Mouse (Mus musculus) B cell, adult 2 months (primary cell): ENCODE results near the gene Ddx54.

Experiments
- DNase-seq, 2 experiments: peaks; one replicate each; pipeline ENCODE4 v3.0.0; 2022

Gene Ddx54

DNA sequence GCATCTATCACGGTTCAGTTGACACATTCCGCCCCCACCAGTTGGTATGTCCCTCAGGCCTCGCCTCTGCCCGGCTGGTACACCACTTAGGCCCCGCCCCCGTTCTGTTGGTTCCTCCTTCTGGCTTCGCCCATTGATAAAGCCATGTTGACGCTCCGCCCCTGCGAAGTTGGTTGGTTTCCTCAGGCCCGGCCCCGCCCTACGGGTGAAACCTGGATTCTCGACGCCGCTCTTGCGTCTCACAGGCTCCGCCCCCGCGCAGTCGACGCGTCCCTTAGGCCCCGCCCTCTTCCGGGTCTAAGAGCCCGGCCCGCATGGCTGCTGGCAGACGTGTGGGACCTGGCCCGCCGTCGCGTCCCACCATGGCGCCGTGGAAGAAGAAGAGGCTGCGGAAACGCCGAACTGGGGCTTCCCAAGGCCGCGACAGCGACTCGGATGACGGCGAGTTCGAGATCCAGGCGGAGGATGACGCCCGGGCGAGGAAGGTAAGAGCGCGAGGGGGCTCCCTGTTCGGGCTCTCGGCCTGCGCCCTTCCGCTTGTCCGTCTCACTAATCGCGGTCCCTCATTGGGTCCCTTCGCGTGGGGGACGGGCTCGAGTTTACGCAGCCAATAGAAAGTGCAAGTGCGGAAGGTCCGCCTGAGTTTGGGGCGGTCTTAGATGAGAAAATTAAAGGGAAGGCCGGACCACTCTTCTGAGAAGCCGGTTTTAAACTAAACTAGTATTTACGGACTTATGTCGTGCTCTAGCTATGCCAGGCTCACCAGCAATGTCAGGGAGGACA is 474 bp downstream of the Ddx54 start:
- DNase-seq = peak; percentile 100

DNA sequence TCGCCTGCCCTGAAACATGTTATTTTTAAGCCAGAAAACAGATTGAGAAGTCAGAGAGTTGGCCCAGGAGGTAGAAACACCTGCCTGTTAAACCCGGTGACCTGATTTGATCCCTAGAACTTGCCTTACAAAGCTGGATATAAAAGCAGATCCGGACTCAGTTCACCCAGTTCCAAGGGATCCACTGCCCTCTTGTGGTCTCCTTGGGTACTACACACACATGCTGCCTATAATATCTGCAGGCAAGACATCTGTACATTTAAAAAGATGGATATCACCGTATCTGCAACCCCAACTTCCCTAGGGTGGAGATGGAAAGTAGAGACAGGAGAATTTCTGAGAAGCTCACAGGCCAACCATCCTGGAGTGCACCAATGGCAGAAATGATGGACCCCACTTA is 3.4 kb downstream of the Ddx54 start:
- peak; percentile 82 to 84 for DNase-seq

DNA sequence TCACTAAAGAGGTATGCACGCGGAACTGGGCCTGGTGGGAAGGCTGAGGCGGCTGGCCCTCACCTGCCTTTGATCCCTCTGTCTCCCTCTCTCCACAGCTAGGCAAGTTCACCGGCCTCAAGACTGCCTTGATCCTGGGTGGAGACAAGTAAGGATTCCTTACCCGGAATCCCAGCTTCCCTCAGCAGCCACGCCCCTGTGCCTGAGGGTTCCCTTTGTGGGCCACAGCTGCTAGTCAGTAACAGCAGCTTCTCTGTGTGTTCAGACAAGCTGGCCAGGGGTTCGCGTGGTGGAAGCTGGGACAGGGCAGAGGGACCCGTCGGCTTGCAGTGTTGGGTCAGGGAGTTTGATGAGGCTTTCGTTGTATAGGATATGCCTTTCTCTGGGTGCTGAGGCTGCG is 6.2 kb downstream of the Ddx54 start:
- DNase-seq = no peak

DNA sequence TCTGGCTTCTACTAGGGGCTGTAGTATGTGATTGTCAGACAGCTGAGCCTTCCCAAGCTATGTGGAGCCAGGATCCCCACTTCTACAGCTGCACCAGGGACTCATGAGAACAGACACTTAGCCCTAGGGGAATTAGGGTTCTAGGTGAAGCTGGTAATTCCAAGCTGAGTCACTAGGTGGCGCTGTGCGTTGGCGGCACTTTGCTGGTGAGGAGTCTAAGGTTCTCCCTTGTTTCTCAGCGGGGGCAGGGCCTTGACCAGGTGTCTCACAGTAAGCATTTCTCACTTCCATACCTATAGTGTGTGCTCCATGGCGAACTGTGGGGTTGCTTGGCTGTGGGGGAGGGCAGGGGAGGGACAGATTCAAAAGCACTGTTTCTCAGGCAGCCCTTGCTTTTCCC is 6.7 kb downstream of the Ddx54 start:
- peak; percentile 88 to 89 for DNase-seq

DNA sequence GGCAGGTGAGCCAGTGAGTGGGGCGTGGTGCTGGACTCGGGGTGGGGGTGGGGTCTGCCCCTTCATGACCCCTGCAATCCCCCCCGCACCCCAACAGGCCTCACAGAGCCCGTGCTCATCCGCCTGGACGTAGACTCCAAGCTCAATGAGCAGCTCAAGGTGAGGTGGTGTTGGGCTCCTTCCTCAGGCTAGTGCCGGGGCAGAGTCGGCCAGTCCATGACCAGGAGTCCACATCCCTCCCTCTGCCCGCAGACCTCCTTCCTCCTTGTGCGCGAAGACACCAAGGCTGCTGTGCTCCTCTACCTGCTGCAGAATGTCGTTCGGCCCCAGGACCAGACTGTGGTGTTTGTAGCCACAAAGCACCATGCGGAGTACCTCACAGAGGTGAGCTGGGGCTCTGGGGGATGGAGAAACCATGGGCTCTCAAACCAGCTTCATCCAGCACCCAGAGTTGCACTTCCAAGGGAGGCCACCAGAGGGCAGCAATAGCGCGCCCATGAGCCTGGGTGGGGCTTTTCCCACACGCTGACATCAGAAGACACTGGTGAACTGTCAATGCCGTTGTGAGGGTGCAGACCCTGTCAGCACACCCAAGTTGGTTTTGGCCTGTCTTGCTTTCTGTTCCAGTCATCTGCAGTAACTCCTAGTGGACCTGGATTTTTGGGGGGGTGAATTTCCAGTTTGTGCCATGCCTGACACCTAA is 8.0 kb downstream of the Ddx54 start:
- DNase-seq = peak; percentile 96 to 97

DNA sequence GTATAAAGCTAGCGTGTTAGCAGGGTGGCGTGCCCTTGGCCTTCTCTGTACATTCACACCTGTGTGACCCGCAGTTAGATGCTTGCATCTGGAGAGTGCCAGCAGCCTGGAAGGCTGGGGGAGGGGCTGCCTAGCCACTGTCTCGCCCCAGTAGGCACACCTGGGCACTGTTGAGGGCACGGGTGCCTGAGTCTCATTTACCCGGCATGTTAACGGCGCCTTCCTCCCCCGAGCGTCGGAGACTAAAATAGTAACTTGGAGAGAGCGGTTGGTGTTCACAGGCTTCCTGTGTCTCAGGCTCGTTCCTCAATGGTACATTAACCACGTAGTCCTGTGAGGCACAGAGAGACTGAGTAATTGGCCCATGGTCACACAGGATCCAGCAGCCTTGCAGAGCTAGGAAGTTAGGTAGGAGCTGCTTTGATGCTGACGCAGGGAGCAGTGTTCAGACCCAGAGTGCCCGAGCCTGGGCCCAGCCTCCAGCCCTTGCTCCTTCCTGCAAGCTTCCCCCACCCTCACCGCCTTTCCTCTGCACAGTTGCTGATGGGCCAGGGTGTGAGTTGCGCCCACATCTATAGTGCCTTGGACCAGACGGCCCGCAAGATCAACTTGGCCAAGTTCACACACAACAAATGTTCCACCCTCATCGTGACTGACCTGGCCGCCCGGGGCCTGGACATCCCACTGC is 8.7 kb downstream of the Ddx54 start:
- peak; percentile 82 to 83 for DNase-seq

DNA sequence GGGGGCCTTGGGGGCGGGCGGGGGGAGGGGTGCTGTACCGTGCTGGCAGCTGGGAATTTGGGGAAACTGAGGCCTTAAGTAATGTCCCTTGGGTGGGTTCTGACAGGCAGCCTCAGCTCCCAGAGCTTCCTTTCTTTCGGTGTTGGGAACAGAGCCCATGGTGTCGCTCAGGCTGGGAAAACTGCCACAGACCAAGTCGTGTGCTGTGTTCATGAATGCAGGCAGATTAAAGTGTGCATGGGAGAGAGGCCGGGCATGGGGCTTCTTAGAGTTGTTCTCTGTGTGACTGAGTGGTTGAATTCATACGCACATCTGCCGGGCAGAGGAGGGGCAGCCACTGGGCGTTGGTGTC is 9.3 kb downstream of the Ddx54 start:
- DNase-seq = no peak

DNA sequence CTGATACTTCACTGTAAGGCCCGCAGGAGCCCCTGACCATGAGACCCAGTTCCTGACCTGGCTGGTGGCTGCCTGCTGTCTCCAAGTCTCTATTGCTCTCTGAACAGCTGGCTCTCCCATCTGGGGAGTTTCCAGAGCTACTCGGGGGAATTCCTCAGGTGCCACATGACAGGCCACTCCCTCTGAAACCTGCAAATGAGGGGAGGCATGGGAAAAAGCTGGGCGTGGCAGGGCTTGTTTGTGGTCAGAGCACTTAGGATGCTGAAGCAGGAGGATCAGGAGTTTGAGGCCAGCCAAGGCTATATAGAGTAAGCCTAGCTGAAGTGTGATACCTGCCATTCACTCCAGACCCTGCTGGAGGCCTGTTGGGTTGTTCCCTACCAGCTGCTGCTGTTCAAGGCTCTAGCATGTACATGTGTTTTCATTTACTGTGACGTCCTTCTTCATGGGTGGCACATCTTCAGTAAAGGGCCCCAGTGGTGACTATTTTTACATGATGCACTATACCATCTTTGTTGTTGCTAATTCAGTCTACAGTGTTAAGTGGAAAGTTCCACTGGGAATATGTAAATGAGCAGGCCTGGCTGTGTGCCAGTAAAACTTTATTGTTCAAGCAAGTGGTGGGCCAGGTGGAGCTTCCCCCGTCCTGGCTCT is 9.8 kb downstream of the Ddx54 start:
- peak; percentile 70 to 71 for DNase-seq

DNA sequence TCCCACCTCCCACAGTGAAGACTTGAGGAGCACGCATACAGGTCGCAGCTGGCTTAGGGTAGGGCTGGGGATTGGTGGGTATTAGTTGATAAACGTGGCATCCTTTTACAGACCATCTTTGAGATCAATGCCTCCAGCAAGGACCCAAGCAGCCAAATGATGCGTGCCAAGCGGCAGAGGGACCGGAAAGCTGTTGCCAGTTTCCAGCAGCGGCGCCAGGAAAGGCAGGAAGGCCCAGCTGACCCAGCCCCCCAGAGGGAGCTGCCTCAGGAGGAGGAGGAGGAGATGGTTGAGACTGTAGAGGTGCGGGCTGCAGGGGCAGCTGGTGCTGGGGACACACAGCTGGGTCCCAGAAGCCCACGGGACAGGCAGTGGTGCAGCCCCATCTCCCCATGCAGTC is 11.9 kb downstream of the Ddx54 start:
- DNase-seq = no peak

DNA sequence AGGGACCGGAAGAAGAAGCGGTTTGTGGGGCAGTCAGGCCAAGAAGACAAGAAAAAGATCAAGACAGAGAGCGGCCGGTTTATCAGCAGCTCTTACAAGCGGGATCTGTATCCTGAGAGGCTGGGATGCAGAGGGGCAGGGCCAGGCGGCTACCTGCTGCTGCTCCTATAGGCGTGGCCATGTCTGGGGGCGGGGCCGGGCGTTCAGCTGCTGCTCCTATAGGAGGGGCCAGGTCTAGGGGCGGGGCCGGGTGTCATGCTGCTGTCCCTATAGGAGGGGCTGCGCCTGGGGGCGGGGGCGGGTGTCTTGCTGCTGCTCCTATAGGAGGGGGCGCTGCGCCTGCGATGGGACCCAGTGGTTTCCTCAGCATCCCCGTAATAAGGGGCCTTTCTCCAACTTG is 13.9 kb downstream of the Ddx54 start:
- DNase-seq = peak; percentile 64 to 69

DNA sequence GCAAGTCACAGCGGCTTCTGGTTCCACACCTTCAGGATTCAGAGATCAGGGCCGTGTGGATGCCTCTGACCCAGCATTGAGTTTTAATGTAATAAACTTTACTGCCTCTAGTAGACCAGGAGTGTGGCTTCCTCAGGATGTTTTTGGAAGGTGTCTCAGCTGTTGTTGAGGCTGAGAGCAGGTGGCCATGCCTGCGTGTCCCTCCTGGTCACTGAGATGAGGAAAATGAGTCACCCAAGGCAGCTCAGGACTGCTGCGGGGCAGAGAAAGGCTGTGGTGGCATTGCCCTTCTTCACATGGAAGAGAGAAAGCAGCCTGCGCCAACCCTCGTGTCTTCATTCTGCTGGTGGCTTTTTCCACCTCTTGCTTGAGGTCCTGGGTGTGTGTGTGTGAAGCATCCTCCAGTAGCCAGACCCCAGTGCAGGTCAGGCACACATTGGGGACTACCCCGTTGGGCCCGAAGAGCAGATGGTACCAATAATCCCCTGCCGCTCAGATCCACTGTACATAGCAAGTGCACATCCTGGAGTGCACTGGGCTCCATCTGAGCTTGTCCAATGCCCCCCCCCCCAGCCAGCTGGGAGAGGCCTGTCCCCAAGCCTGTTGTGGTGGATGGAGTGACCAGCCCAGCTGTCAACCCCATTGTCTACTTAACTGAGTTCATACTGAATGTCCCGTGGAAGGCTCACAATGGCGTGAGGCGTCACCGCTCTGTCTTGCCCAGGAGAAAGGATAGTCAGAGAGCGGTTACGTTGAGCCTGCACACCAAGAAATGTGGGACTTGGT is 15.2 kb downstream of the Ddx54 start:
- no peak for DNase-seq

DNA sequence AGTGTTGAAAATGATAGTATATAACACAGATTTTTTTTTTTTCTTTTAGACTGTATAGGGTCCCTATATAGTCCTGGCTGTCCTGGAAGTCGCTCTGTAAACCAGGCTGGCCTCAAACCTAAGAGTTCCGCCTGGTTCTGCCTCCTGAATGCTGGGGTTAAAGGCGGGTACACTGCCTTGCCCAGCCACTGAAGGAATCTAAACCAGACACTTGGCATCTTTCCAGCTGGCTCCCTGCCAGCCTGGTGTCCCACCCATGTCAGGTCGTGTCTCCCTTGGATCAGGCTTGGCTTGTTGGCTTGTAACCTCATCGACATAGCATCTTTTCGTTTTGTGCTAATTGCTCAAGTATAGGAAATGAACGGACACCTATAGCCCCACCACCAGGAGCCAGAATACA is 16.1 kb downstream of the Ddx54 start:
- DNase-seq = no peak

DNA sequence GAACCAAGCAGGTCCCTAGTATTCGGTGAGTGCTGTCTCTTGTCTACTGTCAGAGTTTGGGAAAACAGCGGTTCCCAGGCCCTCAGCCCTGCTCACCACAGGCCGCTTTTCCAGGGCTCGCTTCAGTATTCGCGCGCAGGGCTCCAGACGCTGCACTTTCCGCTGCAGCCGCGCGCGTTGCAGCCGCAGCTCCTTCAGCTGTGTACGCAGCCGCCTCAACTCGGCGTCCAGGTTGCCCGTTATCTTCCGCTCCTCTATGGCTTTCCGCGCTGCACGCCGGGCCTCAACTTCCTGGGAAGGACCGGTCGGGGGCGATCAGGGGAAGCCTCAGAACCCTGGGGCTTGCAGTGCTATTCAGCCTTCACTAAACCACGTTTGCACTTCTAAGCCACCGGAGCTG is 18.6 kb downstream of the Ddx54 start:
- peak in 1 of 2 experiments; percentile 32 for DNase-seq

DNA sequence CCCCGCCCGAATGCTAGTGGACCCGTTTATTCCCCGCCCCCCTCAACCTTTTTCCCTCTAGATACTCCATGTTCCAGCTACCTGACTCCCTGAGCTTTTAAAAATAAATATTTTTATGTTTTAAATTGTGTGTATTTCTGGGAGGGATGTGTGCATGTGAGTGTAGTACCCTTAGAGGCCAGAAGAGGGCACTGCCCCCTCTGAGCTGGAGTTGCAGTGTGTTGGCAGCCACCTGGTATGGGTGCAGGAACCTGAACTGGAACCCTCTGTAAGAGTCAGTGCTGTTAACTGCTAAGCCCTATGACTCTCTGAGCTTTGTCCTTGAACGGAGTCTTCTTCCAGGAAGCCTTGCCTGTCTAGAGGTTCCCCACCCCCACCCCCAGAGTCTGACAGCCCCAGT is 19.4 kb downstream of the Ddx54 start:
- peak in 1 of 2 experiments; percentile 21 for DNase-seq

DNA sequence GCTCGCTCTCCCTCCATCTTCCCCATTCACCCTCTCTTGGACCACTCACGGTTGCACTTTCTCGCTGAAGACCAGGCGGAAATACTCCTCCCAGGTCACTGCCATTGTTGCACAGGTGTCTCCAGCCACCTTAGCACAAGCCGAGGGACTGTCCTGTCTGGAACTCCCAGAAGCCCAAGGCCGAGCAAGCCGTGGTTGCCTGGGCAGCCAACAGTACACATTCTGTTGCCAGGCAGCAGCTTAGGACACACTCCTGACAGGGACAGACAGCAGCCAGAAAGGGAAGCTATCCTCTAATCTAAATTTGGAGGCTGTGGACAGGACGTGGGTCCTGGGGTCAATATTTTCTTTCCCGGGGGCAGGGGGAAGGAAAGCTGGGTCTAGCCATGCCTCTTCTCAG is 21.6 kb downstream of the Ddx54 start, which contains the start of gene Cfap73:
Cfap73 (minus strand) TSS at position 105 of the 400 bp plus-strand sequence.
- DNase-seq = no peak

DNA sequence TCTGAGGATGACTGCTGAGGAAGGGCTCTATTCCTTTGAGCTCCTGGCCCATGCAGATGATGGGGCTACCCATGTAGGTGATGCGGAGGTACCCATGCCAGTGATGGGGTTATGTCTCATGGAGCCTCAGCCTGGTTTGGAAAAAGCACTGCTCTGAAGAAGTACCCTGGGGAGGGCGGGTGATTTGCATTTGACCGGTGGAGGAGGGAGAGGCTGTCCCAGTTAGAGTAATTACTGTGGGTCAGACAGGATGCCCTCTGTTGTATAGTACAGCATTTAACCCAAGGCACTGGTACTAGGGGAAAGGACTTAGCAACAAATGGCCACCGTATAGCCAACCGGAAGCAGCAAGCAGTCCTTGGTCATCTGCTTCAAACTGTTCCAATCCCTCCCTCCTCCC is 22.3 kb downstream of the Ddx54 start:
- peak in 1 of 2 experiments; percentile 9 for DNase-seq

DNA sequence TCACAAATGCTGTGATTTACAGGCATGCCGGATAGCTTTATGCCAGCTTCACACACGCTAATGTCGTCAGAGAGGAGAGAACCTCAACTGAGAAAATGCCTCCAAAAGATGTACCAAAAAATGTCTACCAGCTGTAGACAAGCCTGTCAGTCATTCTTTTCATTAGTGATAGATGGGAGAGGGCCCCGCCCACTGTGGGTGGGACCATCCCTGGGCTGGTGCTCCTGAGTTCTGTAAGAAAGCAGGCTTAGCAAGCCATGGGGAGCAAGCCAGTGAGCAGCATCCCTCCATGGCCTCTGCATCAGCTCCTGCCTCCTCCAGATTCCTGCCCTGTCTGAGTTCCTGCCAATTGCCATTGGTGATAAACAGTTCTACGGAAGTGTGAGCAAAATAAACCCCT is 23.1 kb downstream of the Ddx54 start:
- no peak for DNase-seq

DNA sequence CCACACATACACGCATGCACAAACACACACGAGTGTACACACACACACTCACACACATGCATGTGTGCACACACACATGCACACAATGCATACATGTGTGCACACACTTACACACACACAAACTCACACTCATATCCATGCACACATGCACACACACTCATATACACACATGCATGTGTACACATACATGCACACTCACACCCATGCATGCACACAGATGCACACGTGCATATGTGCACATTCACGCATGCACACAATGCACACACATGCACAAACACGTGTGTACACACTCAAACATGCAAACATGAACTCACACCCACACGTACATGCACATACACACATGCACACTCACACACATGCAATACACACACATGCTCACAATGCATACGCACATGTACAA is 27.6 kb downstream of the Ddx54 start:
- DNase-seq = no peak

DNA sequence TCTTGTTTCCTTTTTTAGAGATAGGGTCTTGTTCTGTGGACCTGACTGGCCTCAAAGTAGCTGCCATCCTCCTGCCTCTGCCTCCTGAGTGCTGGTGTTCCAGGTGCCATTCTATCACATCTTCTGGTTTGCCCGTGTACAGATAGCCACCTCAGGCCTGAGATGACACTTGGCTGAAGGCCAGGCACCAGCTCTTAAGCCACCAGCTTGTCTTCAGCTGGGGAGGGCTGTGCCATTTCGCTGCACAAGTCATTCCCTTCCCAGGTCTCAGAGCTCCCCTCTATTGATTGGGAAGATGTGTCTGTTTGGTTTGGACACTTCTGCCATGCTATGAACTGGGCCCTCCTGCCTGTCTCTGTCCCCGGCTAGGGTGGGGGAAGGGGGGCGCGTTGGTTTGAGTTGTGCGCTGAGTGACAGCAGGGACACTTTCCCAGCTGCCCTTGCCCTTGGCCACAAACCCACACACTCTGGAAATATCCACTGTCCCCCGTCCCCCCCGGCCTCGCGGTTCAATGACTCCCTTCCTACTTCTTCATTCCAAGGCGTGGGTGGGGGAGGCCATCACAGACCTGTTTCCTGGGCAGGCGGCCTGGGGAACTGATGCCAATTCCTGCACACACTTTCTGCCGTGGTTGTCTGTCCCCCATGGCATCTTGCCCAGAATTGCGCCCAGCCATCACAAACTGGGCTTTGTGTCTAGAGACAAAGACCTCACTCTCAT is 31.0 kb downstream of the Ddx54 start:
- no peak for DNase-seq

DNA sequence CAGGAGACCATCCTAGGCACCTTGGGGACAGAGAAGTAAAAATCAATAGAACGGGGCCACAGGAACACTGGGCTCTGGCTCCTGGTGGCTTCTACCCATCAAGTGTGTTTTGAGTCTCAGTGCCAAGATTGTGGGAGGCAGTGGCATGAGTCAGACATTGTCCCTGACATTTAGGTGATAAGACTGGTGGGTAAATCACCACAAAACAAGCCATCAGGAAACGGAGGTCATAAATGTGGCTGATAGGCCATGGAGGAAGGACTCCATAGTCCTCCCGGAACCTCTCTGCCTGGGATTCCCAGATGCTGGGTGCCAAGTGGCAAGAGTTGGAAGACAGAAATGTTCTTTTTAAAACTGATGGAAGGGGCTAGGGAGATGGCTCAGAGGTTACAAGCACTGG is 31.7 kb downstream of the Ddx54 start:
- no peak for DNase-seq

DNA sequence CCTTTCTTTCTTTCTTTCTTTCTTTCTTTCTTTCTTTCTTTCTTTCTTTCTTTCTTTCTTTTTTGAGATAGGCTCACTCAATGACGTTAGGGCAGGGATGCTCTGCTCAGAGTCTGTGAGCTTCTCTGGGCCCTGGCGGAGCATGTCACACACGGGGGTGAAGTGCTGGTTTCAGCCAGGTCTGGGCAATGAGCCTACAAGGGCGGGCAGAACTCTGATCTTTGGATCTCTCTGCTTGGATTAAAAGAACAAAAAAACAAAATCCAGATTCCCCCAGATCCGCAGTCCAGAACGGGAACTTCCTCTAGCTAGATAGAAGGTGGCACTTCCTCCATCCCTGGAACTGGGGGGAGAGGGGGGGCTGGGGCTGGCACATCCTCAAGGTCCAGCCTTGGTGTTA is 33.3 kb downstream of the Ddx54 start:
- DNase-seq = no peak

DNA sequence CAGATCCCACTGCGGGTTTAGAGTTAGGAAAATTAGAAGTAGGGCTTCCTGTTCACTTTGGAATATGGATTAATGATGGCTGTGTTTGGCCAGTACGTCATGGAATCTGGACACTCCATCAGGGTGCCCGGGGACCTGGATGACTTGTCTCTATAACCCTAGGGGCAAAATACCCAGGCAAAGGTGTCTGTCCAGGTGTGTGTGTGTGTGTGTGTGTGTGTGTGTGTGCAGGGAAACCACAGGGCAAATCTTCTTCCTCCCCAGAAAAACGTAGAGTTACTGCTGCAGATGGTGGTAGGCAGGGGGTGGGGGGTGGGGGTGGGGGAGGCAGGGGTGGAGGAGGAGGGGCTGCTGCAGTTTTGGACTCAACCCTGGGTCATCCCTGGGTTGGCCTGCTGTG is 34.8 kb downstream of the Ddx54 start:
- DNase-seq = no peak
